8 mouse cellular contexts compared by ENCODE assay signal in the genomic region with DNA sequence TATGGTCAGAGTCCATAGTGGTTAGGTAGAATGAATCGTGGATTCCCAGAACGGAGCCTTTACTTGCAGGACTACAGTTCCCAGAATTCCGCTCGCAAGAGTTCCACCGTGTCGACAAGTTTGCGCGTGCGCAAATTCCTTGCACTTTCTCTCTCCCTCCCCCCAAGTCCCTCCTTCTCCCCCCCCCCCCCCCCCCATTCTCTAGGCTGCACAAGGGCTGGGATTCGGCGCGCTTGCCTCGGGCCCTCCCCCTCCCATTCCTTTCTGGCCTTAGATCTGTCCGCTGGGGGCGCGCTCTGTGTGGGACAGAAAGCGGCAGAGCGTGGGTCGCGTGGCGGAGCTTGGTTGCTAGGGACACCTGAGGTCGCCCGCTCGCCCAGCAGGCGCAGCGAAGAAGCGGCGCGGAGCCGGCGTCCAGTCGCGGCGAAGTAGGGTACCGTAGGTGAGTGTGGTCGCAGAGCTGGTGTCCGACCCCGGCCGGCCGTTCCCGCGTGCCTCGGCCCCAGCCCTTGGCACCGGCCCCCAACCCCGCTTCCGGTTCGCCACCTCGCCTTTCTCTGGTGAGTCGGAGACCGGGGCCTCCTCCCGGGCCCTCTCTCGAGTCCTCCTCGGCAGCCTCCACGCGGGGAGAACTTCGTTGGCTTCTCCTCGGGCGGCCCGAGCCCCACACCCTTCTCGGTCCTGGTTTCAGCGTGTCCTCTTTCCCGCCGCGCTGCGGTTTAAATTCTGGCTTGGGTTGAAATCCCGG. TPM values are rescaled to one million over a fixed set of nuclear protein-coding genes. Genes with fewer than 3 reads are reported as not detected.
DNase-seq lines count a peak whose midpoint lies in the region; ATAC-seq and TF ChIP-seq lines count a peak whose summit lies in the region.

TSS of gene Ttll4 (plus strand) at position 298 of the 748 bp plus-strand sequence.

- H3K27ac ChIP-seq in hindbrain, embryonic 10.5 days = peak within 1 kb of the TSS; percentile 95
- peak within 1 kb of the TSS; percentile 43 for H3K27ac ChIP-seq in lung, postnatal 0 days (ENCODE audit: low read length)

- TF ChIP-seq EP300 in lung, postnatal 0 days (IDR thresholded peaks at IDR 0.05) = no peak

- H3K9ac ChIP-seq in lung, postnatal 0 days (replicated peaks; ENCODE audit: low read depth) = peak within 1 kb of the TSS; percentile 56

- peaks cover 33% of the 10 kb centered on the region for H3K36me3 ChIP-seq in hindbrain, embryonic 10.5 days
- H3K36me3 ChIP-seq in lung, postnatal 0 days (ENCODE audit: insufficient read depth, low read length) = no peaks in the 10 kb centered on the region

- H3K4me1 ChIP-seq in hindbrain, embryonic 10.5 days (replicated peaks) = peaks cover 13% of the 10 kb centered on the region
- peaks cover 8% of the 10 kb centered on the region; the same call in 1 of the 2 replicates for H3K4me1 ChIP-seq in lung, postnatal 0 days (ENCODE audit: insufficient read depth, low read depth, low read length)

- H3K4me3 ChIP-seq in hindbrain, embryonic 10.5 days = peak within 1 kb of the TSS; percentile 72
- H3K4me3 ChIP-seq in lung, postnatal 0 days (ENCODE audit: low read depth, low read length) = peak within 1 kb of the TSS; percentile 64

- no peaks in the 10 kb centered on the region for H3K9me3 ChIP-seq in hindbrain, embryonic 10.5 days
- no peaks in the 10 kb centered on the region for H3K9me3 ChIP-seq in lung, postnatal 0 days (ENCODE audit: low read length)

- H3K4me2 ChIP-seq in lung, postnatal 0 days (replicated peaks; ENCODE audit: low read depth, low read length) = peak within 1 kb of the TSS; percentile 71

- H3K27me3 ChIP-seq in hindbrain, embryonic 10.5 days (ENCODE audit: insufficient read depth, poor library complexity, severe bottlenecking) = no peaks in the 10 kb centered on the region
- H3K27me3 ChIP-seq in lung, postnatal 0 days (replicated peaks; ENCODE audit: insufficient read depth, low read length) = no peaks in the 10 kb centered on the region

- WGBS in hindbrain, embryonic 10.5 days = 1% methylated on average over 66 of the region's 66 CpGs
- WGBS in lung, postnatal 0 days = 4% methylated on average over 48 of the region's 66 CpGs

- ATAC-seq in frontal cortex, adult (ENCODE audit: low TSS enrichment) = peak; percentile 96
- peak; percentile 99 for ATAC-seq in lung, postnatal 0 days

- DNase-seq in MN1 (ENCODE audit: low spot score) = peak; percentile 96
- DNase-seq in cerebellum, adult 9-10 months = peak; percentile 97
- peak; percentile 97 for DNase-seq in hindbrain, embryonic 10.5 days (ENCODE audit: low spot score)
- DNase-seq in layer of hippocampus, adult 9-11 months = peak; percentile 95
- DNase-seq in lung, postnatal 0 days (ENCODE audit: low spot score) = peak; percentile 99
- peak; percentile 86 for DNase-seq in ovary, postnatal 14 days (ENCODE audit: low spot score)
- DNase-seq in thymus, postnatal 14 days = peak; percentile 95

- peak; percentile 86 for TF ChIP-seq CTCF in lung, postnatal 0 days (IDR thresholded peaks at IDR 0.05)

RNA-seq across cellular contexts. Expression of gene Ttll4, which starts in this region (rescaled TPM):
- polyA plus RNA-seq in hindbrain, embryonic 10.5 days (2016; fragmentation: Nextera tagmentation; extraction: Ambion mirVana) = 35.7 and 48.5 TPM in 2 replicates
- polyA plus RNA-seq in lung, postnatal 0 days (2015; fragmentation: Nextera tagmentation; extraction: Ambion mirVana) = 4.2 and 4.7 TPM in 2 replicates

Comparison
In these comparisons a context has a peak if more than half of its experiments do, and no peak if none do; other contexts are left out.
1. Peak in every context shown above with its lines: DNase-seq, ATAC-seq, H3K4me3 ChIP-seq and H3K27ac ChIP-seq.